Mouse (Mus musculus) kidney, embryonic 16.5 days (tissue): ENCODE results near the gene Simc1. TPM values are rescaled to one million over a fixed set of nuclear protein-coding genes. Genes with fewer than 3 reads are reported as not detected.

ENCODE experiments used
- ATAC-seq: fragments of 200-750 bp; cut with Nextera tagmentation; 2 replicates; pipeline ENCODE4 v1.8.0; 2017; ENCODE audit warnings: moderate TSS enrichment; ENCODE audit not compliant: low FRiP score, low TSS enrichment
- H3K27ac ChIP-seq: fragments of 300-500 bp; sonication (generic); 2 replicates; pipeline ENCODE4 v1.5.1; 2014; ENCODE audit warnings: low read length
- H3K27me3 ChIP-seq: fragments of 300-500 bp; sonication (generic); 2 replicates; pipeline ENCODE4 v1.6.1; 2014; ENCODE audit warnings: low read length, control low read depth, mixed read lengths; ENCODE audit not compliant: insufficient read depth
- H3K36me3 ChIP-seq: fragments of 300-500 bp; sonication (generic); 2 replicates; pipeline ENCODE4 v1.6.1; 2014; ENCODE audit warnings: low read length, control low read depth, mixed read lengths; ENCODE audit not compliant: insufficient read depth
- H3K4me1 ChIP-seq: fragments of 300-500 bp; sonication (generic); 2 replicates; pipeline ENCODE4 v1.6.1; 2014; ENCODE audit warnings: low read length, control low read depth, mixed read lengths; ENCODE audit not compliant: insufficient read depth
- H3K4me2 ChIP-seq: fragments of 300-500 bp; sonication (generic); replicated peaks from 2 replicates; pipeline ENCODE4 v1.6.1; 2014; ENCODE audit warnings: low read depth, low read length
- H3K4me3 ChIP-seq: fragments of 300-500 bp; sonication (generic); 2 replicates; pipeline ENCODE4 v1.5.1; 2014; ENCODE audit warnings: mild to moderate bottlenecking, low read length
- H3K9ac ChIP-seq: fragments of 300-500 bp; sonication (generic); replicated peaks from 2 replicates; pipeline ENCODE4 v1.6.1; 2014; ENCODE audit warnings: low read length
- H3K9me3 ChIP-seq: fragments of 300-500 bp; sonication (generic); 2 replicates; pipeline ENCODE4 v1.6.1; 2016; ENCODE audit warnings: low read length, control low read depth
- WGBS: fragments of 180-500 bp; shearing (Covaris S2); extraction: QIAGEN DNeasy Blood & Tissue Kit; methylation state at CpG from one replicate; pipeline ENCODE4 v1.1.7; 2014; 5-methylcytosine and 5-hydroxymethylcytosine counted together
- polyA plus RNA-seq: library from polyadenylated mRNA; unstranded; fragments of >200 nt; fragmentation: Nextera tagmentation; extraction: Ambion mirVana; gene quantifications from 2 replicates; pipeline ENCODE4 v1.2.1, GENCODE M21; 2015

Gene Simc1
- polyA plus RNA-seq, 1 experiment from 2014 or later, result 11.0 TPM

DNA sequence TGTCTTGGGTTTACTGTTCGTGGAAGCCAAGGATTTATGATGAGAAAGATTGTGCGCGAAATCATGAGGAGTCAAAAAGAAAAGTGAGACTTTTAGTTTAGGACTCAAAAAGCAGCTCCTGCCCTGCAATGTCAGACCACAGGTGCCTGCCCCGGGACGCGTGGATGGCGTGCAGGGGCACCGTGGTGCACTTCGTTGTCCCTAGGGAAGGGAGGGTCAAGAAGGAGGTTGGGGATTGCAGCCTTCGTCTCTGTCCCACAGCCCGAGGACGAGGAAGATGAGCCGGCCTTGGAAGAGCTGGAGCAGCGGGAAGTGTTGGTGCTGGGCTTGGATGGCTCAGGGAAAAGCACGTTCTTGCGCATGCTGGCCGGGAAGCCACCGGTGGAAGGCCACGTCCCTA is 71.9 kb downstream of the Simc1 start:
- peak; percentile 62 for ATAC-seq
- Histone ChIP-seq H3K27ac (peak overlapping the region; percentile 83), H3K4me1 (peaks cover 10% of the 10 kb centered on the region), H3K4me2 (peak overlapping the region; percentile 95), H3K36me3 (peaks cover 21% of the 10 kb centered on the region), H3K4me3 (peak overlapping the region; percentile 93), H3K9ac (peak overlapping the region; percentile 96), H3K9me3 (no peaks in the 10 kb centered on the region), H3K27me3 (no peaks in the 10 kb centered on the region; the same call in 1 of the 2 replicates)
- WGBS, result under 1% methylated on average over 19 of the region's 19 CpGs

DNA sequence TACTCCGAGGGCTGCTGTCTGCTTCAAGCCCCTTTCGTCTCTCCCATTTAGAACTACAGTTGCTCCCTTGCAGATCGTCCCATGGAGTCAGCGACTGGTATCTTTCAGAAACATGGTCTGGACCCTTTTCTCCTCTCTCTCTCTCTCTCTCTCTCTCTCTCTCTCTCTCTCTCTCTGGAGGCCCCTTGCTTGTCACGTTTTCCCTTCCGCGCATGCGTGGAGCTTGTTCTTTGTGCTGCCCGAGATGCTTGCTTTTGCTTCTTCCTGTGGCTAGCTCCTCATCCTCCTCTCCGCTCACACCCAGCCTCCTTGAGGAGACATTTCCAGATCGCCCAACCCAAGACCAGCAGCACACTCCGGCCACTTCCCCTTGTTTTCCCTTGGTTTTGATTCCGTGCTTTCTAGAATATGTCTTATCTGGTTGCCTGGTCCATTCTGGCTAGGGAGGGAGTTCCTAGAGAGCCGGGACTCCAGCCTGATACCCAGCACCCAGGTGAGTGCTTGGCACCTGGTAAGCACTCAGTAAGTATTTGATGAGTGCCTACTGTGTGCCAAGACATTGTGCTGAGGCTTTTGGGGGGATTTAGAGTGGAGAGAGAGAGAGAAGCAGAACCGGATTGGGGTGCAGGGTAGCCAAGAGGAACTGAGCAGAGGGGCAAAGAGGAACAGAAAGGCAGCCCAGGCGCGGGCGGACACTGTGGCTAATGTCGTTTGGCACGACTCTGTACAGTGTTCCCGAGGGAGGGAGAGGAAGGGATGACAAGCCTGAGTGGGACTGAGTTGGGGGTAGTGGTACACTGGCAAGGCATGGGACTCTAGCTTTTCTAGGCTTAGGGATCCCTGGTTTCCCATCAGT is 74.3 kb downstream of the Simc1 start:
- Histone ChIP-seq H3K4me3 (no peak overlapping the region), H3K9ac (no peak overlapping the region), H3K4me2 (no peak overlapping the region), H3K36me3 (peaks cover 34% of the 10 kb centered on the region), H3K27ac (no peak overlapping the region), H3K27me3 (no peaks in the 10 kb centered on the region; the same call in 1 of the 2 replicates), H3K9me3 (no peaks in the 10 kb centered on the region), H3K4me1 (peaks cover 10% of the 10 kb centered on the region)
- WGBS, result 85% methylated on average over 21 of the region's 21 CpGs
- ATAC-seq, result no peak

DNA sequence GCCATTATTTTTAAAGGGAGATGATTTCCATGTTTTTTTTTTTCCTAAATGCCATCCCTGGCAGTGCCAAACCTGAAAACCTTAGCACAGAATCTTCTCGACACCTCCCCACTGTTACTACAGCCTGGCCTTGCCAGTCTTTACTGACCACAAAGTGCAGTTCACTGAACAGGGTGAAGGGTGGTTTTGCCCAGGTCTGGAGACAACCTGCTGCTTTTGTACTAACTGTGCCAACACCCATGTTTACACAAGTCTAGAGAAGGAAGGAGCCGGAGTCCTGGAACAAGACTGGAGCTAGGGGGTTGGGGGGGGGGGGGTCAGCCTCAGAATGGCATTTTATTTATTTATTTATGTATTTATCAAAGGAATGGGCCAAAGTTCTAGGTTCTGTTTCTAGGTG is 77.8 kb downstream of the Simc1 start:
- 81% methylated on average over 2 of the region's 2 CpGs for WGBS
- Histone ChIP-seq H3K4me2 (no peak overlapping the region), H3K27me3 (no peaks in the 10 kb centered on the region), H3K9ac (no peak overlapping the region), H3K4me1 (peaks cover under 1% of the 10 kb centered on the region; the same call in 1 of the 2 replicates), H3K4me3 (no peak overlapping the region), H3K9me3 (no peaks in the 10 kb centered on the region), H3K36me3 (peaks cover 58% of the 10 kb centered on the region), H3K27ac (no peak overlapping the region)
- no peak for ATAC-seq

DNA sequence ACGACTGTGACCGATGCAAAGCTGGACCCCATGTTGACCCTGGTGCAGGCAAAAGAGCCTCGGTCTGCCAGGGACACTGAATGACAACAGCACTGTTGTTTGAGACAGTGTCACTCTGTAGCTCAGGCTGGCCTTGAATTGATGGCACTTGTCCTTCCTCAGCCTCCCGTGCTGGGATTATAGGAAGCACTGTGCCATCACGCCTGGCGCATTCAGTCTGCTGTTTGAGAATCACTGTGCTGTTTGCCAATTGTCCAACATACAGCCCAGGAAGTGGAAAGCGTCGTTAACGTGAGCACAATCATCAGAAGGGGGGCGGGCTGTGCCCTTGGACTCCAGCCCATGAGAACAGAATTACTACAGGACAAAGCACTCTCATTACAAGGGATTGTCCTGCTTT is 78.5 kb downstream of the Simc1 start:
- WGBS, result 83% methylated on average over 10 of the region's 10 CpGs
- ATAC-seq, result no peak
- no peaks in the 10 kb centered on the region for H3K27me3 ChIP-seq
- no peaks in the 10 kb centered on the region for H3K9me3 ChIP-seq
- no peak overlapping the region for H3K9ac ChIP-seq
- H3K36me3 ChIP-seq, result peaks cover 63% of the 10 kb centered on the region
- no peaks in the 10 kb centered on the region for H3K4me1 ChIP-seq
- H3K4me2 ChIP-seq, result no peak overlapping the region
- H3K27ac ChIP-seq, result no peak overlapping the region
- H3K4me3 ChIP-seq, result no peak overlapping the region

DNA sequence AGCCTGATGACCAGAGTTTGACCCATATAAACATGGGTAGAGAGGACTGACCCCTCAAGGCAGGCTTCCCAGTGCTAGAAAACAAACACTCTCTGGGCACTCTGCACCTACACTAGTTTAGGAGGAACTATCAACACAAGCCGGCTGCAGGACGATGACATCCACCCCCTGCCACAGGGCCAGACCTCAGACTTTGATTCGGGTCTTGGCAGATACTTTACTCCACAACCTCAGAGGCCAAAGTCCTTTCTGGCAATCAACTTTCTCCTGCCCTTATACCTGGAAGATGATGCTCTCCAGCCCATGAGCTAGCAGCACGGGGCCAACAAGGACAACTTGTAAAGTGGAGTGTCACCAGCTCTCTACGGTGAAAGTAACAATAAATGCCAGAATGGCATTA is 79.3 kb downstream of the Simc1 start:
- 83% methylated on average over 5 of the region's 5 CpGs for WGBS
- no peak overlapping the region for H3K4me2 ChIP-seq
- no peaks in the 10 kb centered on the region for H3K27me3 ChIP-seq
- H3K27ac ChIP-seq, result no peak overlapping the region
- H3K9me3 ChIP-seq, result no peaks in the 10 kb centered on the region
- H3K9ac ChIP-seq, result no peak overlapping the region
- H3K4me1 ChIP-seq, result no peaks in the 10 kb centered on the region
- H3K4me3 ChIP-seq, result no peak overlapping the region
- ATAC-seq, result no peak
- H3K36me3 ChIP-seq, result peaks cover 65% of the 10 kb centered on the region

DNA sequence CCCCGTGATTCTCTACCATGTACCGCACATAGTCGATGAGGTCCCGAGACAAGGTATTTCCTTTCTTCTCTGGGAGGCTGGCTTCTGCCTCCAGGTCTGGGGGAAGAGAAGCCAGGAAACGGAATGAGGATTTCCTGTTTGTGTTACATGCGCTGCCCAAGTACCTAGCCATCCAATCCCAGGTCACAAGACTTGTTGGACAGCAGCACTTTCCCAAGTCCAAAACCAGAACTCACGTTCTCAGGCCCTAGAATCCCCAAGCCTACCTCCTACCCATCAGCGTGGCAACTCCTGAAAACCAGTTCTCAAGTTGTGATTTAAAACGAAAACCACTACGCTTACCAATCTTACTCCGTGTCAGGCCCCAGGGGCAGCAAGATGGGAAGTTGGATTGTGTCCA is 82.3 kb downstream of the Simc1 start:
- WGBS, result 79% methylated on average over 11 of the region's 11 CpGs
- H3K36me3 ChIP-seq, result peaks cover 47% of the 10 kb centered on the region
- no peaks in the 10 kb centered on the region for H3K27me3 ChIP-seq
- no peak overlapping the region for H3K4me3 ChIP-seq
- no peaks in the 10 kb centered on the region for H3K9me3 ChIP-seq
- no peak overlapping the region for H3K9ac ChIP-seq
- no peak for ATAC-seq
- peaks cover 8% of the 10 kb centered on the region for H3K4me1 ChIP-seq
- no peak overlapping the region for H3K27ac ChIP-seq
- no peak overlapping the region for H3K4me2 ChIP-seq

DNA sequence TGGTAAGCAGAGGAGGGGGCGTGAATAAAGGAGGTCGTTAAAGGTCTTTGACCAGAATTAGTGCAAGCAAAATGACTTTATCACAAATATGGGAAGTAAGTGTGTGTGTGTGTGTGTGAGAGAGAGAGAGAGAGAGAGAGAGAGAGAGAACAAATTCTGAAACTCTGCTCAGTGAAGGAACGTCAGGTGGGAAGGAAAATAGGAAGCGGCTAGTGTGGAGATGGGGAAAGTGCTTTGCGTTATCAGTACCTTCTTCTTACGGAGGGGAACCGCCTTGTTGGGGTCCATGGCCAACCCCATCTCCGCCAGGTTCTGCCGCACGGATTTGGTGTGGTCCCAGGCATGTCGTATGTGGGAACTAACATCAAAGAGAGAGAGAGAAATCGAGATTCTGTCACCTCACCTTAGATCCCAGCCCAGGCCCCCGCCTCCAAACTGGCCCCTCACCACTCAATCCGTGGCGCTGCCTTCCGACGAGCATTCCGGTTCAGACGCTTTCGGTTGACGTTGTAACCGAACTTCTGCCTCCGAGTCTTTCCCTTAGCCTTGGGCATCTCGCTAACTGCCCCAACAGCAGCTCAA is 85.9 kb downstream of the Simc1 start:
- H3K9me3 ChIP-seq, result no peaks in the 10 kb centered on the region
- ATAC-seq, result peak; percentile 29
- 1% methylated on average over 24 of the region's 24 CpGs for WGBS
- no peaks in the 10 kb centered on the region for H3K27me3 ChIP-seq
- H3K4me3 ChIP-seq, result peak overlapping the region; percentile 98
- H3K9ac ChIP-seq, result peak overlapping the region; percentile 95
- H3K4me1 ChIP-seq, result peaks cover 20% of the 10 kb centered on the region
- H3K4me2 ChIP-seq, result peak overlapping the region; percentile 66
- peak overlapping the region; percentile 34 for H3K27ac ChIP-seq
- peaks cover 25% of the 10 kb centered on the region for H3K36me3 ChIP-seq

DNA sequence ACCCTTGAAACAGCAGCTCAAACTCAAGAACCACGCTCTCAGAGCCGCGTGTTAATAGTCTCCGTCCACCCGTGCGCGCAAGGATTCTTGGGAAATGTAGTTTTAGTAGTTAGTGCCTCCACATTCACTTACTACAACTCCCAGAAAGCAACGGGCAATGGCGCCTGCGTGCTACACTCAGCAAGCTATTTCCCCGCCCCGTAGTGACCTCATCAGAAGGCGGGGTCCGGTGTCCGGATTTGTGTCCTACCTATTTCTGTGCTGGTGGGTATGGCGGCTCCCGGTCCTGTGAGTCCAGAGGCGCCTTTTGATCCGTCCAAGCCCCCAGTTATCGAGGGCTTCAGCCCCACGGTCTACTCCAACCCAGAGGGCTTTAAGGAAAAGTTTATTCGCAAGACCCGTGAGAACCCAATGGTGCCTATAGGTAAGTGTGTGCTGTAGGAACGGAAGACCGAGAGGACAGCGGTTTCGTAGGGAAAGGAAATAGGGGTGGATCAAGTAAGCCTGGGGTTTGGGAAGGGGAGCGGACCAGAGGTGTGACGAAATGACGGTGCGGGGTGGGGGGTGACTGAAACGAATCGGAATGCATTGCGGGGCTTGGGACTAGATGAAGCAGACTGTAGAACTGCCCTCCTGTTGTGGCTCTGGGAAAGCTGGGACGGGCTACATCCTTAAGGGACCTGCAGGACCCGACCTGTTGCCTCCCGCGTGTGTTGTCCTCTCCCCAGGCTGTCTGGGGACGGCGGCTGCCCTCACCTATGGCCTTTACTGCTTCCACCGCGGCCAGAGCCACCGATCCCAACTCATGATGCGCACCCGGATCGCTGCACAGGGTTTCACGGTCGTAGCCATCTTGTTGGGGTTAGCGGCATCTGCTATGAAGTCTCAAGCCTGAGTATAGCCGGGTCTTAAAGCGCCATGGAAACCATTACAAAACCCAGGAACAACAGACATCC is 86.7 kb downstream of the Simc1 start, which contains the start of the genes Nop16 and Higd2a:
Gene Nop16 (minus strand): TSS at position 95 of the 956 bp plus-strand sequence.
Gene Higd2a (plus strand): TSS at position 212 of the 956 bp plus-strand sequence.
- ATAC-seq, result peak; percentile 97
- whole genome bisulfite sequencing, result under 1% methylated on average over 51 of the region's 51 CpGs
- H3K9ac ChIP-seq, result peak within 1 kb of the TSS; percentile 95

DNA sequence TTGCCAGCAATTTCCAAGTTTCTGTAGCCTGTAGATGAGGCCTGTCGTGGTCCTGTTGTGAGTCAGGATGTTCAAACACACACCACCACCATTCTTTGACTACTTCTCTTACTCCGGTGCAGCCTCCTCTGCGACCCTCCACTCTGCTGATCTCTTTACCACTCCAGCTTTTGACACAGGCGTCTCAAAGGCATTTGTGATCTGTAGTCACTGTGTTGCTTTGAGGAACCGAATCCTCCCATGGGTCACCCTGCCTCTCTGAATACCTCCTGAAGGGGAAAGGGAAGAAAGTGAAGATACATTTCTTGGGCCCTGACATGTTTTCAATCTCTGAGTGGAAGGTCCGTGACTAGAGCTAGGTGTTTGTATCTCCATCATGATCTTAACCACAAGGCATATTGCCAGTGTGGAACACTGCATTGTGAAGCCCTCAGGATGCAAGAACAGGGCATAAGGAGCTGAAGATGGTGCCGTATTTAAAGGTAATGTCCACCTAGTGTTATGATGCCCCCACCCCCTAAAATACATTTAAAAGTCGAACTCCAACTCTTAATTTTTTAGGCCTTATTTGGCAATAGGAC is 88.3 kb downstream of the Simc1 start:
- Histone ChIP-seq H3K27me3 (no peaks in the 10 kb centered on the region), H3K9ac (no peak overlapping the region), H3K27ac (no peak overlapping the region), H3K4me1 (peaks cover 20% of the 10 kb centered on the region), H3K4me3 (no peak overlapping the region), H3K36me3 (peaks cover 11% of the 10 kb centered on the region), H3K9me3 (no peaks in the 10 kb centered on the region), H3K4me2 (no peak overlapping the region)
- WGBS, result 95% methylated on average over 8 of the region's 8 CpGs
- no peak for ATAC-seq

More for the DNA sequence above, 86.7 kb downstream of the Simc1 start, which contains the start of the genes Nop16 and Higd2a:
- peak within 1 kb of the TSS; percentile 91 for H3K27ac ChIP-seq
- peaks cover 20% of the 10 kb centered on the region for H3K36me3 ChIP-seq
- H3K9me3 ChIP-seq, result no peaks in the 10 kb centered on the region
- peak within 1 kb of the TSS; percentile 98 for H3K4me3 ChIP-seq
- peaks cover 20% of the 10 kb centered on the region for H3K4me1 ChIP-seq
- H3K4me2 ChIP-seq, result peak within 1 kb of the TSS; percentile 82
- H3K27me3 ChIP-seq, result no peaks in the 10 kb centered on the region
